Mouse (Mus musculus) brain, embryonic 14.5 days (tissue): ENCODE data around the gene Tln2.

Experiments used
- CTCF ChIP-seq: fragments of 200-500 bp; IDR thresholded peaks from 2 replicates; pipeline ENCODE4 v1.5.1; 2012; ENCODE audit warnings: inconsistent platforms, mild to moderate bottlenecking, moderate library complexity, borderline replicate concordance; ENCODE audit not compliant: insufficient read depth, insufficient read length; ENCODE audit errors: extremely low read depth
- POLR2A ChIP-seq: fragments of 200-500 bp; IDR thresholded peaks from 2 replicates; pipeline ENCODE4 v1.6.1; 2012; ENCODE audit warnings: mild to moderate bottlenecking, inconsistent platforms, borderline replicate concordance; ENCODE audit not compliant: poor library complexity, insufficient read depth, insufficient read length, severe bottlenecking; ENCODE audit errors: extremely low read depth

GRCm38 (mm10) chr9:67595221-67595620 lies 35.7 kb upstream of the Tln2 start:
- TF ChIP-seq POLR2A (no peak), CTCF (no peak)
